Comparison of ENCODE assay signal across 7 mouse cellular contexts in the genomic region with DNA sequence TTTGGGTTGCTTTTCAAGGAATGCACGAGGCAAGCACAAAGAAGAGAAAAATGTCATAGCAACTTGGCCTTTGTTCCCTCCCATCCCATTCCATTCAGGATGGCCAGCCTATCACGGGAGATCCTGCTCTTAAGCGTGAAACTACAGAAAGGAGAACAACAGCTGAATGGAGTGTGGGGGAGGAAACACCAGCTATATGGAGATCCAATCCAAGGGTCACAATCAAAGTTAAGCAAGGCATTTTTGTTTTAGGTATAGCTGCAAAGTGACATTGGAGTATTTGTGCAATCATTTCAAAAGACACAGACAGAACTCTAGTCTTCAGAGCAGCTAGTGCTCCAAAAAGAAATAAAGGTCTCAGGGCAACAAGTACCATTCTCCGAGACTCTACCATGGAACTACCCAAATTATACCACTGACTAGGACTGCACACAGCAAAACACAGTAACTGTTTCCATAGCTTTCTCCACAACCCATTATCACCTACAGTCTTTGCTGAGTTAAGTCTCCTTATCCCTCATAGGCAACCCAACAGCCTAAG. TPM values are rescaled to one million over a fixed set of nuclear protein-coding genes. Genes with fewer than 3 reads are reported as not detected.
DNase-seq lines count a peak whose midpoint lies in the region; ATAC-seq lines count a peak whose summit lies in the region.

No protein-coding gene starts in this region.

- H3K4me2 ChIP-seq in forebrain, embryonic 14.5 days (ENCODE audit: low read length): peak overlapping the region; percentile 78
- peak overlapping the region; percentile 74 for H3K4me2 ChIP-seq in limb, embryonic 12.5 days
- H3K4me2 ChIP-seq in stomach, embryonic 15.5 days: peak overlapping the region; percentile 75

- peak overlapping the region; percentile 100 for H3K4me3 ChIP-seq in forebrain, embryonic 14.5 days (ENCODE audit: low read depth, low read length)
- peak overlapping the region; percentile 100 for H3K4me3 ChIP-seq in limb, embryonic 12.5 days (replicated peaks)
- peak overlapping the region; percentile 99 for H3K4me3 ChIP-seq in stomach, embryonic 15.5 days (replicated peaks)

- H3K36me3 ChIP-seq in forebrain, embryonic 14.5 days (ENCODE audit: control insufficient read depth, insufficient read depth, low read length): no peaks in the 10 kb centered on the region
- peaks cover 7% of the 10 kb centered on the region; the same call in 1 of the 2 replicates for H3K36me3 ChIP-seq in limb, embryonic 12.5 days
- H3K36me3 ChIP-seq in stomach, embryonic 15.5 days: no peaks in the 10 kb centered on the region

- DNase-seq in thymus, postnatal 4 days: peak; percentile 12
- no peak for DNase-seq in thymus, postnatal 10 days (ENCODE audit: low spot score in 2 of 2)
- peak; percentile 64 for DNase-seq in forebrain, embryonic 14.5 days (ENCODE audit: low spot score)
- no peak for DNase-seq in spleen, adult 18-20 months

- ATAC-seq in forebrain, embryonic 14.5 days: no peak
- ATAC-seq in limb, embryonic 12.5 days (ENCODE audit: insufficient number of reproducible peaks, insufficient read depth, low FRiP score, low TSS enrichment, low read depth): no peak
- ATAC-seq in stomach, embryonic 15.5 days (ENCODE audit: insufficient read depth, low FRiP score, low read depth): no peak
- ATAC-seq in monocyte, adult 5-6 weeks (replicated peaks; ENCODE audit: insufficient number of reproducible peaks, low FRiP score, low TSS enrichment, poor library complexity, severe bottlenecking): no peak

- H3K9ac ChIP-seq in forebrain, embryonic 14.5 days (ENCODE audit: low read length): peak overlapping the region; percentile 98
- H3K9ac ChIP-seq in limb, embryonic 12.5 days (replicated peaks): peak overlapping the region; percentile 100
- H3K9ac ChIP-seq in stomach, embryonic 15.5 days: no peak overlapping the region

- 2% methylated on average over 4 of the region's 4 CpGs for WGBS in forebrain, embryonic 14.5 days
- WGBS in limb, embryonic 12.5 days: 22% methylated on average over 4 of the region's 4 CpGs
- 17% methylated on average over 4 of the region's 4 CpGs for WGBS in stomach, embryonic 15.5 days

- no peaks in the 10 kb centered on the region for H3K27me3 ChIP-seq in forebrain, embryonic 14.5 days (replicated peaks; ENCODE audit: control insufficient read depth, insufficient read depth, low read length)
- H3K27me3 ChIP-seq in limb, embryonic 12.5 days: no peaks in the 10 kb centered on the region
- H3K27me3 ChIP-seq in stomach, embryonic 15.5 days (replicated peaks): no peaks in the 10 kb centered on the region

- peaks cover 32% of the 10 kb centered on the region for H3K4me1 ChIP-seq in forebrain, embryonic 14.5 days (ENCODE audit: control insufficient read depth, insufficient read depth, low read length)
- H3K4me1 ChIP-seq in limb, embryonic 12.5 days (replicated peaks): peaks cover 28% of the 10 kb centered on the region
- peaks cover 36% of the 10 kb centered on the region; the same call in 1 of the 2 replicates for H3K4me1 ChIP-seq in stomach, embryonic 15.5 days

- H3K27ac ChIP-seq in forebrain, embryonic 14.5 days (ENCODE audit: low read depth, low read length): peak overlapping the region; percentile 93
- peak overlapping the region; percentile 98 for H3K27ac ChIP-seq in limb, embryonic 12.5 days
- peak overlapping the region; percentile 95; the same call in 1 of the 2 replicates for H3K27ac ChIP-seq in stomach, embryonic 15.5 days

- no peaks in the 10 kb centered on the region for H3K9me3 ChIP-seq in forebrain, embryonic 14.5 days (replicated peaks; ENCODE audit: control insufficient read depth, low read length)
- no peaks in the 10 kb centered on the region for H3K9me3 ChIP-seq in limb, embryonic 12.5 days
- H3K9me3 ChIP-seq in stomach, embryonic 15.5 days: no peaks in the 10 kb centered on the region

RNA-seq across cellular contexts. Expression of a gene that starts 1.9 kb away (rescaled TPM):
- 32.1 and 34.9 TPM in 2 replicates for polyA plus RNA-seq in forebrain, embryonic 14.5 days (2014; fragmentation: Nextera tagmentation; extraction: Ambion mirVana)
- polyA plus RNA-seq in limb, embryonic 12.5 days (2016; fragmentation: Nextera tagmentation; extraction: Ambion mirVana): 62.3 and 108 TPM in 2 replicates
- 63.9 and 67.3 TPM in 2 replicates for polyA plus RNA-seq in stomach, embryonic 15.5 days (2015; fragmentation: Nextera tagmentation; extraction: Ambion mirVana)
- 160 to 261 TPM (median 161 TPM) in 3 replicates for total RNA-seq in monocyte, adult 5-6 weeks (2017)

RNA-seq across cellular contexts. Expression of a gene that starts 22.6 kb away (rescaled TPM):
- 34.2 and 38.2 TPM in 2 replicates for polyA plus RNA-seq in forebrain, embryonic 14.5 days (2014; fragmentation: Nextera tagmentation; extraction: Ambion mirVana)
- polyA plus RNA-seq in limb, embryonic 12.5 days (2016; fragmentation: Nextera tagmentation; extraction: Ambion mirVana): 63.2 and 63.7 TPM in 2 replicates
- 48.2 and 50.7 TPM in 2 replicates for polyA plus RNA-seq in stomach, embryonic 15.5 days (2015; fragmentation: Nextera tagmentation; extraction: Ambion mirVana)
- 42.5 to 63.1 TPM (median 50.2 TPM) in 3 replicates for total RNA-seq in monocyte, adult 5-6 weeks (2017)

Comparison
In these comparisons a context has a peak if more than half of its experiments do, and no peak if none do; other contexts are left out.
1. DNase-seq: peak in thymus, postnatal 4 days (single experiment) and forebrain, embryonic 14.5 days (single experiment); none in thymus, postnatal 10 days (0 of 2) and spleen, adult 18-20 months (0 of 2).
2. Peak in every context shown above with its lines, with median percentiles within 50 percentile points of each other: H3K27ac ChIP-seq, H3K4me2 ChIP-seq and H3K4me3 ChIP-seq.